Mouse (Mus musculus) neural tube, embryonic 14.5 days (tissue): ENCODE results near the gene Abca17. TPM values are rescaled to one million over a fixed set of nuclear protein-coding genes. Genes with fewer than 3 reads are reported as not detected.

Experiments
- ATAC-seq: fragments of 200-750 bp; cut with Nextera tagmentation; 2 replicates; pipeline ENCODE4 v1.8.0; 2017; ENCODE audit warnings: low read depth, mild to moderate bottlenecking, moderate TSS enrichment, moderate library complexity
- H3K27ac ChIP-seq: fragments of 300-500 bp; sonication (generic); 2 replicates; pipeline ENCODE4 v1.5.1; 2014; ENCODE audit warnings: low read depth, mild to moderate bottlenecking, control low read depth, low read length, moderate library complexity, mixed read lengths
- H3K27me3 ChIP-seq: fragments of 300-500 bp; sonication (generic); 2 replicates; pipeline ENCODE4 v1.6.1; 2014; ENCODE audit warnings: low read length; ENCODE audit not compliant: control insufficient read depth, insufficient read depth
- H3K36me3 ChIP-seq: fragments of 300-500 bp; sonication (generic); 2 replicates; pipeline ENCODE4 v1.6.1; 2014; ENCODE audit warnings: low read length, mixed read lengths; ENCODE audit not compliant: control insufficient read depth, insufficient read depth
- H3K4me1 ChIP-seq: fragments of 300-500 bp; sonication (generic); 2 replicates; pipeline ENCODE4 v1.6.1; 2014; ENCODE audit warnings: low read length; ENCODE audit not compliant: control insufficient read depth, insufficient read depth
- H3K4me2 ChIP-seq: fragments of 300-500 bp; sonication (generic); 2 replicates; pipeline ENCODE4 v1.6.1; 2014; ENCODE audit warnings: mild to moderate bottlenecking, low read depth, low read length, control low read depth
- H3K4me3 ChIP-seq: fragments of 300-500 bp; sonication (generic); 2 replicates; pipeline ENCODE4 v1.5.1; 2014; ENCODE audit warnings: low read depth, low read length, control low read depth, mixed read lengths
- H3K9ac ChIP-seq: fragments of 300-500 bp; sonication (generic); replicated peaks from 2 replicates; pipeline ENCODE4 v1.6.1; 2014; ENCODE audit warnings: low read depth, mild to moderate bottlenecking, control low read depth, low read length, mixed read lengths
- H3K9me3 ChIP-seq: fragments of 300-500 bp; sonication (generic); 2 replicates; pipeline ENCODE4 v1.6.1; 2016; ENCODE audit warnings: low read length; ENCODE audit not compliant: control insufficient read depth
- WGBS: fragments of 180-500 bp; shearing (Covaris S2); extraction: QIAGEN DNeasy Blood & Tissue Kit; methylation state at CpG from one replicate; pipeline ENCODE4 v1.1.7; 2014; 5-methylcytosine and 5-hydroxymethylcytosine counted together
- polyA plus RNA-seq: library from polyadenylated mRNA; unstranded; fragments of >200 nt; fragmentation: Nextera tagmentation; extraction: Ambion mirVana; gene quantifications from 2 replicates; pipeline ENCODE4 v1.2.1, GENCODE M21; 2014

The Abca17 gene
- 0.68 and 0.87 TPM in 2 replicates for polyA plus RNA-seq

- H3K4me2 ChIP-seq = peak within 1 kb of the TSS; percentile 80
- H3K4me1 ChIP-seq = peaks cover 17% of the 10 kb centered on the region
- no peaks in the 10 kb centered on the region for H3K36me3 ChIP-seq
- peak within 1 kb of the TSS; percentile 70 for H3K4me3 ChIP-seq
- H3K27me3 ChIP-seq = peaks cover 3% of the 10 kb centered on the region; the same call in 1 of the 2 replicates
- 0 out of 2 replicates have a peak within 1 kb of the TSS, but pooled peaks have one; percentile 18 for H3K27ac ChIP-seq
- ATAC-seq = peak; percentile 44
- 2% methylated on average over 41 of the region's 42 CpGs for WGBS
- H3K9me3 ChIP-seq = no peaks in the 10 kb centered on the region
- H3K9ac ChIP-seq = peak within 1 kb of the TSS; percentile 78
Measured at GRCm38 (mm10) chr17:24350926-24351759, at the start of gene Abca17. Gene Abca17 (minus strand): TSS chr17:24351068.

- H3K4me2 ChIP-seq = no peak overlapping the region
- ATAC-seq = no peak
- peaks cover 32% of the 10 kb centered on the region for H3K36me3 ChIP-seq
- H3K4me3 ChIP-seq = no peak overlapping the region
- 91% methylated on average over 7 of the region's 7 CpGs for WGBS
- H3K4me1 ChIP-seq = no peaks in the 10 kb centered on the region
- H3K27ac ChIP-seq = no peak overlapping the region
- H3K27me3 ChIP-seq = no peaks in the 10 kb centered on the region
- H3K9me3 ChIP-seq = no peaks in the 10 kb centered on the region
- no peak overlapping the region for H3K9ac ChIP-seq
Measured at GRCm38 (mm10) chr17:24394456-24394855, 43.6 kb upstream of the Abca17 start.

GRCm38 (mm10) chr17:24393527-24393926 lies 42.7 kb upstream of the Abca17 start:
- Histone ChIP-seq H3K9ac (no peak overlapping the region), H3K4me3 (no peak overlapping the region), H3K27me3 (no peaks in the 10 kb centered on the region), H3K9me3 (no peaks in the 10 kb centered on the region), H3K27ac (no peak overlapping the region), H3K4me1 (no peaks in the 10 kb centered on the region), H3K4me2 (no peak overlapping the region), H3K36me3 (peaks cover 26% of the 10 kb centered on the region)
- ATAC-seq = no peak
- WGBS = 27% methylated on average over 4 of the region's 4 CpGs

GRCm38 (mm10) chr17:24391149-24391548 lies 40.3 kb upstream of the Abca17 start:
- 66% methylated on average over 8 of the region's 8 CpGs for whole genome bisulfite sequencing
- Histone ChIP-seq H3K9ac (no peak overlapping the region), H3K4me1 (no peaks in the 10 kb centered on the region), H3K4me3 (no peak overlapping the region), H3K9me3 (no peaks in the 10 kb centered on the region), H3K4me2 (no peak overlapping the region), H3K36me3 (peaks cover 24% of the 10 kb centered on the region), H3K27ac (no peak overlapping the region), H3K27me3 (no peaks in the 10 kb centered on the region)
- no peak for ATAC-seq

GRCm38 (mm10) chr17:24389865-24390264 lies 39.0 kb upstream of the Abca17 start:
- no peak for ATAC-seq
- H3K36me3 ChIP-seq = peaks cover 33% of the 10 kb centered on the region
- WGBS = 7% methylated on average over 2 of the region's 2 CpGs

GRCm38 (mm10) chr17:24388711-24389110 lies 37.8 kb upstream of the Abca17 start:
- Histone ChIP-seq H3K4me3 (no peak overlapping the region), H3K27ac (no peak overlapping the region), H3K4me2 (no peak overlapping the region), H3K9me3 (no peaks in the 10 kb centered on the region), H3K27me3 (no peaks in the 10 kb centered on the region), H3K4me1 (no peaks in the 10 kb centered on the region), H3K36me3 (peaks cover 38% of the 10 kb centered on the region), H3K9ac (no peak overlapping the region)
- ATAC-seq = no peak
- WGBS = 82% methylated on average over 5 of the region's 5 CpGs

More at GRCm38 (mm10) chr17:24389865-24390264, 39.0 kb upstream of the Abca17 start:
- H3K27ac ChIP-seq = no peak overlapping the region
- no peak overlapping the region for H3K4me2 ChIP-seq
- no peaks in the 10 kb centered on the region for H3K4me1 ChIP-seq
- no peak overlapping the region for H3K4me3 ChIP-seq
- H3K9me3 ChIP-seq = no peaks in the 10 kb centered on the region
- no peak overlapping the region for H3K9ac ChIP-seq
- no peaks in the 10 kb centered on the region for H3K27me3 ChIP-seq

GRCm38 (mm10) chr17:24383789-24384188 lies 32.9 kb upstream of the Abca17 start:
- H3K27me3 ChIP-seq = no peaks in the 10 kb centered on the region
- no peak overlapping the region for H3K27ac ChIP-seq
- no peaks in the 10 kb centered on the region for H3K9me3 ChIP-seq
- ATAC-seq = no peak
- no peak overlapping the region for H3K4me3 ChIP-seq
- no peak overlapping the region for H3K4me2 ChIP-seq
- peaks cover 62% of the 10 kb centered on the region for H3K36me3 ChIP-seq
- 85% methylated on average over 8 of the region's 8 CpGs for WGBS
- no peak overlapping the region for H3K9ac ChIP-seq
- H3K4me1 ChIP-seq = no peaks in the 10 kb centered on the region

GRCm38 (mm10) chr17:24378496-24378895 lies 27.6 kb upstream of the Abca17 start:
- ATAC-seq = no peak
- H3K27ac ChIP-seq = no peak overlapping the region
- H3K4me3 ChIP-seq = no peak overlapping the region
- H3K27me3 ChIP-seq = no peaks in the 10 kb centered on the region
- peaks cover 50% of the 10 kb centered on the region for H3K36me3 ChIP-seq
- no peak overlapping the region for H3K9ac ChIP-seq
- WGBS = 98% methylated on average over 2 of the region's 2 CpGs
- H3K4me1 ChIP-seq = no peaks in the 10 kb centered on the region
- H3K9me3 ChIP-seq = no peaks in the 10 kb centered on the region
- H3K4me2 ChIP-seq = no peak overlapping the region

- no peak for ATAC-seq
- Histone ChIP-seq H3K9ac (no peak overlapping the region), H3K4me2 (no peak overlapping the region), H3K27ac (no peak overlapping the region), H3K36me3 (peaks cover 50% of the 10 kb centered on the region), H3K9me3 (no peaks in the 10 kb centered on the region), H3K4me3 (no peak overlapping the region), H3K4me1 (no peaks in the 10 kb centered on the region), H3K27me3 (no peaks in the 10 kb centered on the region)
- WGBS = 92% methylated on average over 6 of the region's 6 CpGs
Measured at GRCm38 (mm10) chr17:24375886-24376285, 25.0 kb upstream of the Abca17 start.
